22 mouse cellular contexts compared by ENCODE assay signal in the genomic region with DNA sequence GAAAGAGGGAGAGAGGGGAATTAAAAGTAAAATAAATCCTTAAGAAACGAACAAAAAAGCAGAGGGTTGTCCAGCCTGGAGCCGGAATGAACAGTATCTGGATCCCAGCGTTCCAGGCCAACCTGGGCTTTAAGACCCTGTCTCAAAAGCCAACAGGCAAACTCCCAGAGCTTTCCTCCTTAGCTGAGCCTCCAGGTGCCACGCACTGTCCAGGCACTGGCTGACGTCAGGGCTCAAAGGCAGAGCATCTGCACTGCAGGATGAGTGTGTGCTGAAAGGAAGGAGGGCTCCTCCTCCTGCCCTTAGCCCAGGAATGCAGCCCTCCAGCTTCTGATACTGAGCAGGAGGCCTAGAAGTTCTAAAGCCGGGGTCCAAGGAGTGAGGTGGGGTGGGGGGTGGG. TPM values are rescaled to one million over a fixed set of nuclear protein-coding genes. Genes with fewer than 3 reads are reported as not detected.
DNase-seq lines count a peak whose midpoint lies in the region; ATAC-seq lines count a peak whose summit lies in the region.
"Had no signal": no experiment of that assay in that cellular context is flagged by ENCODE, and none has a peak within 500 bp of the region (broad histone marks: within the 10 kb centered on the region; RNA-seq: fewer than 3 reads in every experiment).

No protein-coding gene starts in this region.

- H3K27me3 ChIP-seq in heart, embryonic 12.5 days (replicated peaks), result peaks cover 31% of the 10 kb centered on the region
- peaks cover 3% of the 10 kb centered on the region; the same call in 1 of the 2 replicates for H3K27me3 ChIP-seq in neural tube, embryonic 11.5 days (ENCODE audit: control insufficient read depth, insufficient read depth, low read length)
- no peaks in the 10 kb centered on the region for H3K27me3 ChIP-seq in neural tube, embryonic 15.5 days (replicated peaks)
- H3K27me3 ChIP-seq in embryonic facial prominence, embryonic 12.5 days, result no peaks in the 10 kb centered on the region
- H3K27me3 ChIP-seq in neural tube, embryonic 13.5 days, result peaks cover 6% of the 10 kb centered on the region; the same call in 1 of the 2 replicates

- H3K4me2 ChIP-seq in heart, embryonic 12.5 days, result no peak overlapping the region
- H3K4me2 ChIP-seq in neural tube, embryonic 11.5 days (ENCODE audit: low read depth), result no peak overlapping the region
- no peak overlapping the region for H3K4me2 ChIP-seq in neural tube, embryonic 15.5 days
- H3K4me2 ChIP-seq in embryonic facial prominence, embryonic 12.5 days (replicated peaks), result no peak overlapping the region
- no peak overlapping the region for H3K4me2 ChIP-seq in neural tube, embryonic 13.5 days
- H3K4me2 ChIP-seq: lung, embryonic 15.5 days had no signal

- intact Hi-C loops in heart, postnatal 14 days (cut with DNase I), result no loop called here

- H3K36me3 ChIP-seq in heart, embryonic 12.5 days, result no peaks in the 10 kb centered on the region
- no peaks in the 10 kb centered on the region for H3K36me3 ChIP-seq in neural tube, embryonic 11.5 days (ENCODE audit: control insufficient read depth, insufficient read depth, low read length)
- no peaks in the 10 kb centered on the region for H3K36me3 ChIP-seq in neural tube, embryonic 15.5 days
- H3K36me3 ChIP-seq in embryonic facial prominence, embryonic 12.5 days, result no peaks in the 10 kb centered on the region
- no peaks in the 10 kb centered on the region for H3K36me3 ChIP-seq in neural tube, embryonic 13.5 days
- H3K36me3 ChIP-seq: lung, embryonic 15.5 days had no signal

- H3K4me1 ChIP-seq in heart, embryonic 12.5 days (replicated peaks), result peaks cover 24% of the 10 kb centered on the region
- H3K4me1 ChIP-seq in neural tube, embryonic 11.5 days (ENCODE audit: control insufficient read depth, insufficient read depth, low read length), result peaks cover 31% of the 10 kb centered on the region
- peaks cover 30% of the 10 kb centered on the region for H3K4me1 ChIP-seq in neural tube, embryonic 15.5 days
- H3K4me1 ChIP-seq in embryonic facial prominence, embryonic 12.5 days, result peaks cover 55% of the 10 kb centered on the region
- H3K4me1 ChIP-seq in neural tube, embryonic 13.5 days (replicated peaks), result peaks cover 54% of the 10 kb centered on the region

- no peak overlapping the region for H3K27ac ChIP-seq in heart, embryonic 12.5 days (ENCODE audit: poor library complexity, severe bottlenecking)
- peak overlapping the region; percentile 53; the same call in 1 of the 2 replicates for H3K27ac ChIP-seq in neural tube, embryonic 11.5 days (ENCODE audit: low read depth, low read length)
- no peak overlapping the region for H3K27ac ChIP-seq in neural tube, embryonic 15.5 days (replicated peaks)
- H3K27ac ChIP-seq in embryonic facial prominence, embryonic 12.5 days, result peak overlapping the region; percentile 64
- H3K27ac ChIP-seq in neural tube, embryonic 13.5 days (replicated peaks), result peak overlapping the region; percentile 85
- H3K27ac ChIP-seq: heart, adult 2 months; left cerebral cortex, adult 2 months; lung, embryonic 15.5 days had no signal

- DNase-seq in heart, postnatal 14 days, result no peak
- no peak for DNase-seq in neural tube, embryonic 11.5 days (ENCODE audit: low spot score)
- DNase-seq in spleen, postnatal 10 days (ENCODE audit: low spot score in 2 of 2), result no peak
- DNase-seq: cerebellum, adult 11-12 months; gastrocnemius, adult 2 months; heart, adult 2 months; kidney, adult 11 months; liver; right cerebral cortex, postnatal 25 days; thymus, adult 2 months had no signal

- no peak overlapping the region for H3K4me3 ChIP-seq in heart, embryonic 12.5 days
- no peak overlapping the region for H3K4me3 ChIP-seq in neural tube, embryonic 11.5 days (ENCODE audit: low read depth, low read length)
- no peak overlapping the region for H3K4me3 ChIP-seq in neural tube, embryonic 15.5 days (replicated peaks)
- H3K4me3 ChIP-seq in embryonic facial prominence, embryonic 12.5 days, result no peak overlapping the region
- H3K4me3 ChIP-seq in neural tube, embryonic 13.5 days, result no peak overlapping the region
- H3K4me3 ChIP-seq: gastrocnemius, adult 2 months; heart, adult 2 months; left cerebral cortex, adult 2 months; lung, embryonic 15.5 days; megakaryocyte, embryonic 14.5 days had no signal

- no peaks in the 10 kb centered on the region for H3K9me3 ChIP-seq in heart, embryonic 12.5 days (replicated peaks)
- H3K9me3 ChIP-seq in neural tube, embryonic 11.5 days (ENCODE audit: control insufficient read depth, low read length), result no peaks in the 10 kb centered on the region
- H3K9me3 ChIP-seq in neural tube, embryonic 15.5 days (replicated peaks), result no peaks in the 10 kb centered on the region
- no peaks in the 10 kb centered on the region for H3K9me3 ChIP-seq in embryonic facial prominence, embryonic 12.5 days
- no peaks in the 10 kb centered on the region for H3K9me3 ChIP-seq in neural tube, embryonic 13.5 days
- H3K9me3 ChIP-seq: lung, embryonic 15.5 days had no signal

- ATAC-seq in heart, embryonic 12.5 days (ENCODE audit: insufficient number of reproducible peaks, low FRiP score), result peak; percentile 44; the same call in 1 of the 2 replicates
- no peak for ATAC-seq in neural tube, embryonic 11.5 days (ENCODE audit: insufficient read depth, low FRiP score, low TSS enrichment)
- ATAC-seq in neural tube, embryonic 15.5 days (ENCODE audit: low FRiP score), result no peak
- ATAC-seq in embryonic facial prominence, embryonic 12.5 days (ENCODE audit: insufficient number of reproducible peaks, insufficient read depth, low FRiP score, low TSS enrichment), result no peak
- no peak for ATAC-seq in neural tube, embryonic 13.5 days (ENCODE audit: low read depth)
- ATAC-seq in megakaryocyte progenitor cell, adult 5-6 weeks (replicated peaks; ENCODE audit: poor library complexity), result no peak

- no peak overlapping the region for H3K9ac ChIP-seq in heart, embryonic 12.5 days
- H3K9ac ChIP-seq in neural tube, embryonic 11.5 days (ENCODE audit: low read length), result no peak overlapping the region
- H3K9ac ChIP-seq in neural tube, embryonic 15.5 days (replicated peaks), result no peak overlapping the region
- no peak overlapping the region for H3K9ac ChIP-seq in embryonic facial prominence, embryonic 12.5 days
- no peak overlapping the region for H3K9ac ChIP-seq in neural tube, embryonic 13.5 days
- H3K9ac ChIP-seq: lung, embryonic 15.5 days had no signal

- WGBS in heart, embryonic 12.5 days, result 41% methylated on average over 6 of the region's 6 CpGs
- WGBS in neural tube, embryonic 11.5 days, result 33% methylated on average over 6 of the region's 6 CpGs
- 44% methylated on average over 6 of the region's 6 CpGs for WGBS in neural tube, embryonic 15.5 days
- 28% methylated on average over 6 of the region's 6 CpGs for WGBS in embryonic facial prominence, embryonic 12.5 days
- 37% methylated on average over 6 of the region's 6 CpGs for WGBS in neural tube, embryonic 13.5 days

RNA-seq across cellular contexts. Expression of a gene that starts 15.6 kb away (rescaled TPM):
- polyA plus RNA-seq in heart, embryonic 12.5 days (2016; fragmentation: Nextera tagmentation; extraction: Ambion mirVana), result 0.10 and 0.15 TPM in 2 replicates
- total RNA-seq in heart, postnatal 14 days (2021), result 1 to 10 TPM; 2.3 to 2.8 TPM
- polyA plus RNA-seq in neural tube, embryonic 11.5 days (2014; fragmentation: Nextera tagmentation; extraction: Ambion mirVana), result 1.6 and 1.7 TPM in 2 replicates
- polyA plus RNA-seq in neural tube, embryonic 15.5 days (2015; fragmentation: Nextera tagmentation; extraction: Ambion mirVana), result 0.20 and 0.22 TPM in 2 replicates
- 0.36 and 0.38 TPM in 2 replicates for polyA plus RNA-seq in embryonic facial prominence, embryonic 12.5 days (2016; fragmentation: Nextera tagmentation; extraction: Ambion mirVana)
- 0.17 and 0.18 TPM in 2 replicates for polyA plus RNA-seq in neural tube, embryonic 13.5 days (2015; fragmentation: Nextera tagmentation; extraction: Ambion mirVana)
- not detected in 2 replicates for total RNA-seq in megakaryocyte progenitor cell, adult 5-6 weeks (2015)
- under 0.01 TPM in 1 of 2 replicates, not detected in the other for total RNA-seq in megakaryocyte progenitor cell, adult 5-6 weeks (2017)
- total RNA-seq: common myeloid progenitor, adult 5-6 weeks had no signal

RNA-seq across cellular contexts. Expression of a gene that starts 21.6 kb away (rescaled TPM):
- not detected in 2 replicates for polyA plus RNA-seq in heart, embryonic 12.5 days (2016; fragmentation: Nextera tagmentation; extraction: Ambion mirVana)
- total RNA-seq in heart, postnatal 14 days (2021), result not detected
- not detected in 2 replicates for polyA plus RNA-seq in neural tube, embryonic 11.5 days (2014; fragmentation: Nextera tagmentation; extraction: Ambion mirVana)
- not detected in 2 replicates for polyA plus RNA-seq in neural tube, embryonic 15.5 days (2015; fragmentation: Nextera tagmentation; extraction: Ambion mirVana)
- polyA plus RNA-seq in embryonic facial prominence, embryonic 12.5 days (2016; fragmentation: Nextera tagmentation; extraction: Ambion mirVana), result not detected in 2 replicates
- not detected in 2 replicates for polyA plus RNA-seq in neural tube, embryonic 13.5 days (2015; fragmentation: Nextera tagmentation; extraction: Ambion mirVana)
- total RNA-seq in megakaryocyte progenitor cell, adult 5-6 weeks (2015), result not detected in 2 replicates
- total RNA-seq in megakaryocyte progenitor cell, adult 5-6 weeks (2017), result not detected in 2 replicates
- total RNA-seq: common myeloid progenitor, adult 5-6 weeks; gastrocnemius, adult 2 months; heart, adult 2 months; heart, postnatal 25 days; left cerebral cortex, adult 2 months had no signal
- polyA plus RNA-seq: forebrain, embryonic 11.5 days; heart, adult 2 months; large intestine, adult 2 months; lung, embryonic 15.5 days; thymus, adult 2 months had no signal

RNA-seq across cellular contexts. Expression of a gene that starts 34.3 kb away (rescaled TPM):
- 3.1 and 3.6 TPM in 2 replicates for polyA plus RNA-seq in heart, embryonic 12.5 days (2016; fragmentation: Nextera tagmentation; extraction: Ambion mirVana)
- total RNA-seq in heart, postnatal 14 days (2021), result 10 to 100 TPM; 28.5 to 31.5 TPM
- 5.1 and 5.2 TPM in 2 replicates for polyA plus RNA-seq in neural tube, embryonic 11.5 days (2014; fragmentation: Nextera tagmentation; extraction: Ambion mirVana)
- 9.5 and 12.6 TPM in 2 replicates for polyA plus RNA-seq in neural tube, embryonic 15.5 days (2015; fragmentation: Nextera tagmentation; extraction: Ambion mirVana)
- polyA plus RNA-seq in embryonic facial prominence, embryonic 12.5 days (2016; fragmentation: Nextera tagmentation; extraction: Ambion mirVana), result 10.8 and 11.3 TPM in 2 replicates
- polyA plus RNA-seq in neural tube, embryonic 13.5 days (2015; fragmentation: Nextera tagmentation; extraction: Ambion mirVana), result 8.1 and 9.0 TPM in 2 replicates
- 0.27 and 1.1 TPM in 2 replicates for total RNA-seq in megakaryocyte progenitor cell, adult 5-6 weeks (2015)
- total RNA-seq in megakaryocyte progenitor cell, adult 5-6 weeks (2017), result 1.6 and 1.7 TPM in 2 replicates

RNA-seq across cellular contexts. Expression of a gene that starts 46.8 kb away (rescaled TPM):
- polyA plus RNA-seq in heart, embryonic 12.5 days (2016; fragmentation: Nextera tagmentation; extraction: Ambion mirVana), result not detected in 2 replicates
- not detected for total RNA-seq in heart, postnatal 14 days (2021)
- not detected in 2 replicates for polyA plus RNA-seq in neural tube, embryonic 11.5 days (2014; fragmentation: Nextera tagmentation; extraction: Ambion mirVana)
- 0.14 TPM in 1 of 2 replicates, not detected in the other for polyA plus RNA-seq in neural tube, embryonic 15.5 days (2015; fragmentation: Nextera tagmentation; extraction: Ambion mirVana)
- not detected in 2 replicates for polyA plus RNA-seq in embryonic facial prominence, embryonic 12.5 days (2016; fragmentation: Nextera tagmentation; extraction: Ambion mirVana)
- not detected in 2 replicates for polyA plus RNA-seq in neural tube, embryonic 13.5 days (2015; fragmentation: Nextera tagmentation; extraction: Ambion mirVana)
- total RNA-seq in megakaryocyte progenitor cell, adult 5-6 weeks (2015), result not detected in 2 replicates
- not detected in 2 replicates for total RNA-seq in megakaryocyte progenitor cell, adult 5-6 weeks (2017)
- total RNA-seq: common myeloid progenitor, adult 5-6 weeks; gastrocnemius, adult 2 months; heart, adult 2 months; heart, postnatal 25 days; left cerebral cortex, adult 2 months had no signal
- polyA plus RNA-seq: forebrain, embryonic 11.5 days; heart, adult 2 months; large intestine, adult 2 months; thymus, adult 2 months had no signal

Comparison
In these comparisons a context has a peak if more than half of its experiments do, and no peak if none do; other contexts are left out.
1. H3K27ac ChIP-seq: peak in neural tube, embryonic 11.5 days (single experiment), embryonic facial prominence, embryonic 12.5 days (single experiment) and neural tube, embryonic 13.5 days (single experiment); none in heart, embryonic 12.5 days (single experiment) and neural tube, embryonic 15.5 days (single experiment).